Mouse (Mus musculus) embryo, embryonic 9.5 days (tissue): ENCODE measurements at regions not wholly inside any gene's neighbourhood (a gene's known extent, or its start where the extent isn't known, plus 50 kb on each side); places are given as distances from the start of the nearest gene placed in this dataset.
"Not testable (repeated sequence)": the region's sequence is repeated elsewhere in the genome, so short reads cannot be mapped to it uniquely, and the experiment has no call there.

ENCODE experiments used
- DNase-seq: peaks from one replicate; pipeline ENCODE4 v3.0.0-alpha.2; 2017; ENCODE audit errors: extremely low spot score

GRCm38 (mm10) chr8:28400141-28400540, 952.7 kb downstream of the Poteg start:
- no peak for DNase-seq

- DNase-seq, result no peak
Measured at GRCm38 (mm10) chr8:28427544-28428135, 980.2 kb downstream of the Poteg start.

- DNase-seq, result no peak
Measured at GRCm38 (mm10) chr8:28473190-28473589, 1025.7 kb downstream of the Poteg start.

GRCm38 (mm10) chr8:28487913-28488312, 1040.4 kb downstream of the Poteg start:
- DNase-seq, result no peak

- no peak for DNase-seq
Measured at GRCm38 (mm10) chr8:28503488-28504319, 1056.2 kb downstream of the Poteg start.

- DNase-seq, result not testable (repeated sequence)
Measured at GRCm38 (mm10) chr8:28523506-28523905, 1076.0 kb downstream of the Poteg start.

- DNase-seq, result no peak
Measured at GRCm38 (mm10) chr8:28547236-28547635, 1099.8 kb downstream of the Poteg start.

- DNase-seq, result no peak
Measured at GRCm38 (mm10) chr8:28559881-28560280, 1112.4 kb downstream of the Poteg start.

- no peak for DNase-seq
Measured at GRCm38 (mm10) chr8:28579250-28579651, 1131.8 kb downstream of the Poteg start.

- no peak for DNase-seq
Measured at GRCm38 (mm10) chr8:28580821-28581220, 1133.4 kb downstream of the Poteg start.

GRCm38 (mm10) chr8:28589999-28590398, 1142.5 kb downstream of the Poteg start:
- no peak for DNase-seq

- no peak for DNase-seq
Measured at GRCm38 (mm10) chr8:28593238-28593637, 1145.8 kb downstream of the Poteg start.

GRCm38 (mm10) chr8:28594191-28594590, 1146.7 kb downstream of the Poteg start:
- no peak for DNase-seq

- no peak for DNase-seq
Measured at GRCm38 (mm10) chr8:28594606-28595005, 1147.1 kb downstream of the Poteg start.

GRCm38 (mm10) chr8:28595880-28596279, 1148.4 kb downstream of the Poteg start:
- no peak for DNase-seq
